Mouse (Mus musculus): ENCODE measurements around the gene Myl6. TPM values are rescaled to one million over a fixed set of nuclear protein-coding genes. Genes with fewer than 3 reads are reported as not detected.

The Myl6 gene
- total and polyA plus RNA-seq, 2 experiments from 2014 or later = 791 to 830 TPM

DNA sequence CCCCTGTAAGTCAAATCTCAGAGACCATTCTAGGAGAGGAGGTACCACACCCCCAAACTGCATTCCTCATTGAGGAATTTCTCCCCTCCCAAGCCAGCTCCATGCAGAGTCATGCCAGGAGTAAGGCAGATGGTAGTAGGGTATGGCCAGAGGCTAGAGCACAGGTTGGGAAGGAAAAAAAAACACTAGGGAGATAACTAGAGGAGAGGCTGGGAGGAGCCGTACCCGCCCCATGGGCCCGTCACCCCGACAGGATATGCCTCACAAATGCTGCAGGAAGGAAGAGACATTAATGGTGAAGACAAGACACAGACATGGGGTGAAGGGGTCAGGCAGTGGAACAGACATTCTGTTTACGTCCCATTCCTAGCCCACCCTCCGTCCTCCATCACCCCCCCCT is 2.5 kb downstream of the Myl6 start:
- Histone ChIP-seq H3K9ac (replicated peaks; ENCODE audit: low read depth, low read length) (peak overlapping the region; percentile 19; the same call in 1 of the 2 replicates), H3K27ac (ENCODE audit: low read depth) (peak overlapping the region; percentile 95), H3K4me3 (ENCODE audit: low read depth, low read length) (peak overlapping the region; percentile 79), H3K4me1 (ENCODE audit: control insufficient read depth, insufficient read depth) (peaks cover 41% of the 10 kb centered on the region), H3K36me3 (replicated peaks; ENCODE audit: control insufficient read depth, insufficient read depth, low read length) (peaks cover 52% of the 10 kb centered on the region), H3K4me2 (ENCODE audit: low read depth, low read length) (peak overlapping the region; percentile 82), H3K27me3 (ENCODE audit: control insufficient read depth, insufficient read depth, low read length) (no peaks in the 10 kb centered on the region), H3K9me3 (replicated peaks; ENCODE audit: control insufficient read depth, low read length) (no peaks in the 10 kb centered on the region)
- WGBS = 19% methylated on average over 6 of the region's 6 CpGs
- peak; percentile 46 for DNase-seq (ENCODE audit: low spot score)
- no peak for ATAC-seq (ENCODE audit: insufficient read depth, low read depth)
- TF ChIP-seq CTCF (IDR thresholded peaks at IDR 0.05; ENCODE audit: low read depth) (no peak), EP300 (IDR thresholded peaks at IDR 0.05; ENCODE audit: low read depth) (no peak)

DNA sequence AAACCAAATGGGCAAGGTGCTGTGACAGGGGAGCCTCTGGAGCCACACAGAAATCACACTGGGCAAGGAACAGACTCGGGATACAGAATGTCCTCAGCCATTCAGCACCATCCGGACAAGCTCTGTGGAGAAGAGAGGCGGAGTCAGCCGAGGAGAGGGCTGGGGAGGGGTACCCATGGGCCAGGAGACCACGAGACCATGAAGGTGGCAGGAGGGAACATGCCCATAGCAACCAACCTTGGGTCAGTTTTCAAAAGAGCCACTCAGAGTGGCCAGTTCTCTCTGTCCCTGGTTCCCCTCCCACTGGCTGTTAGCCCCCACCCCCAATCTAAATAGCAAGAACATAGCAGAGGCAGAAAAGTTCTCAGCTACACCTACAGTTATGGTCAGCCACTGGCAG is 3.0 kb downstream of the Myl6 start:
- 0 out of 2 replicates have a peak overlapping the region, but pooled peaks have one; percentile 19 for H3K9ac ChIP-seq (replicated peaks; ENCODE audit: low read depth, low read length)
- WGBS = 20% methylated on average over 5 of the region's 5 CpGs
- peak overlapping the region; percentile 95 for H3K27ac ChIP-seq (ENCODE audit: low read depth)
- DNase-seq (ENCODE audit: low spot score) = no peak
- H3K9me3 ChIP-seq (replicated peaks; ENCODE audit: control insufficient read depth, low read length) = no peaks in the 10 kb centered on the region
- H3K4me1 ChIP-seq (ENCODE audit: control insufficient read depth, insufficient read depth) = peaks cover 35% of the 10 kb centered on the region
- TF ChIP-seq CTCF (IDR thresholded peaks at IDR 0.05; ENCODE audit: low read depth) = no peak
- no peak for TF ChIP-seq EP300 (IDR thresholded peaks at IDR 0.05; ENCODE audit: low read depth)
- H3K36me3 ChIP-seq (replicated peaks; ENCODE audit: control insufficient read depth, insufficient read depth, low read length) = peaks cover 58% of the 10 kb centered on the region
- ATAC-seq (ENCODE audit: insufficient read depth, low read depth) = no peak
- H3K27me3 ChIP-seq (ENCODE audit: control insufficient read depth, insufficient read depth, low read length) = no peaks in the 10 kb centered on the region
- H3K4me2 ChIP-seq (ENCODE audit: low read depth, low read length) = peak overlapping the region; percentile 82
- peak overlapping the region; percentile 79; the same call in 1 of the 2 replicates for H3K4me3 ChIP-seq (ENCODE audit: low read depth, low read length)

DNA sequence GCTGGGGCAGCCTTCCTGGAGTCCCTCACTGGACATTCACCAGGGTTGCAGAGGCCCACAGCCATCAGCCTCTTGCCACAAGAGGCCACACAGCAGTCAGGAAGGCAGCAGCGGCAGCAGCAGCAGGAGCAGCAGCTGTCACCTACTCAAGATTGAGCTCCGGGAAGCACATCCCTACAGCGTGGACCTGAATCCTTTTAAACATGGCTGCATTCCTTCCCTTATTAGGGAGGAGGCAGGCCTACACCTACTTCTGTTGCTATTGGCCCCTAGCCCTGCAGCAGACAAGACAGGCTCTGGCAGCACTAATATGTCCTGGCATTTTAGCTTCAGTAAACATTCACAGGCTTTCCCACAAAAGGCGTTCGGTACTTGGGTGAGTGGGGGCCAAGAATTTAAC is 3.7 kb downstream of the Myl6 start:
- no peak for TF ChIP-seq CTCF (IDR thresholded peaks at IDR 0.05; ENCODE audit: low read depth)
- no peak; the same call in 1 of the 2 replicates for TF ChIP-seq EP300 (IDR thresholded peaks at IDR 0.05; ENCODE audit: low read depth)
- Histone ChIP-seq H3K27ac (ENCODE audit: low read depth) (peak overlapping the region; percentile 95), H3K9me3 (replicated peaks; ENCODE audit: control insufficient read depth, low read length) (no peaks in the 10 kb centered on the region), H3K4me2 (ENCODE audit: low read depth, low read length) (peak overlapping the region; percentile 82), H3K4me3 (ENCODE audit: low read depth, low read length) (no peak overlapping the region), H3K9ac (replicated peaks; ENCODE audit: low read depth, low read length) (no peak overlapping the region; the same call in 1 of the 2 replicates), H3K36me3 (replicated peaks; ENCODE audit: control insufficient read depth, insufficient read depth, low read length) (peaks cover 65% of the 10 kb centered on the region), H3K4me1 (ENCODE audit: control insufficient read depth, insufficient read depth) (peaks cover 29% of the 10 kb centered on the region), H3K27me3 (ENCODE audit: control insufficient read depth, insufficient read depth, low read length) (no peaks in the 10 kb centered on the region)
- peak; percentile 64 for DNase-seq (ENCODE audit: low spot score)
- peak; percentile 16 for ATAC-seq (ENCODE audit: insufficient read depth, low read depth)
- WGBS = 17% methylated on average over 5 of the region's 5 CpGs

DNA sequence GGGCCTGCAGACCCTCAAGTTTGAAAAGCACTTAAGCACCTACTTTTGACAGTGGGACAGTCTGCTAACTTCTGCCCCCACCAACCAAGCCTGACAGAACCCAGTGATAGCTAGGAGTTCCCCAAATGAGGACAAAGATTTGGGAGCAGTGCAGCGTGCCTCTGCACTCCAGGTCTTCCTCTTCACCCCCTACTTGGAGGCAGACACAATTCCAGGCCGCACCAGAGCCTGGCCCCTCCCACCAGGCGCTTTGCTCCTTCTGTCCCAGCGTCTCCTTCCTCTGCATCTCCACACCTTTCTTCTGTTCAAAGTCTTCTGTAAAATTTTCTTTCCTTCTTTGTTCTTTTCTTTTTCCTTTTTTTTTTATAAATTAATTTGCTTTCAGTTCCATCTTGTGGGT is 4.2 kb downstream of the Myl6 start:
- 18% methylated on average over 4 of the region's 4 CpGs for WGBS
- Histone ChIP-seq H3K27me3 (ENCODE audit: control insufficient read depth, insufficient read depth, low read length) (no peaks in the 10 kb centered on the region), H3K9ac (replicated peaks; ENCODE audit: low read depth, low read length) (0 out of 2 replicates have a peak overlapping the region, but pooled peaks have one; percentile 3), H3K4me3 (ENCODE audit: low read depth, low read length) (no peak overlapping the region), H3K27ac (ENCODE audit: low read depth) (peak overlapping the region; percentile 95), H3K4me2 (ENCODE audit: low read depth, low read length) (peak overlapping the region; percentile 13; the same call in 1 of the 2 replicates), H3K36me3 (replicated peaks; ENCODE audit: control insufficient read depth, insufficient read depth, low read length) (peaks cover 68% of the 10 kb centered on the region), H3K4me1 (ENCODE audit: control insufficient read depth, insufficient read depth) (peaks cover 25% of the 10 kb centered on the region), H3K9me3 (replicated peaks; ENCODE audit: control insufficient read depth, low read length) (no peaks in the 10 kb centered on the region)
- DNase-seq (ENCODE audit: low spot score) (no peak), ATAC-seq (ENCODE audit: insufficient read depth, low read depth) (no peak)
- TF ChIP-seq CTCF (IDR thresholded peaks at IDR 0.05; ENCODE audit: low read depth) (no peak), EP300 (IDR thresholded peaks at IDR 0.05; ENCODE audit: low read depth) (no peak)

DNA sequence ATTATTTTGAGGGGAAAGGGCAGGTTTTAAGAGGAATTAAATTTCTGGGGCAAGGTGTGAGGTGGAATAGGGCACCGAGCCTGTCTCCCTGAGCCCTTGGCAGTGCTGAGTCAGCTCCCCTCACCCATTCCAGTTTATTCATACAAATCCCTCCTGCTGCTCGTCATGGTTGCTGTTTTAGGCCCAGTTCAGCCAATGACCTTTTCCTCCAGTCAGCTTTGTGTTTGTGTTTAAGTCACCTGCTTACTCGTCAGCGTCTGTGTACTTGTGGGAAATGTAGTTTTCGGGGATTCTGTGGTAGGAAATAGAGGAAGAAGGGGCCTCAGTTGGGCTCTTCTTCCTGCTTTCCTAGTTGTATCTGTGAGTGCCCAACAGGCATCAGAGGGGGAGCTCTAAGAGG is 4.6 kb downstream of the Myl6 start:
- Histone ChIP-seq H3K4me2 (ENCODE audit: low read depth, low read length) (no peak overlapping the region), H3K4me3 (ENCODE audit: low read depth, low read length) (no peak overlapping the region), H3K9ac (replicated peaks; ENCODE audit: low read depth, low read length) (0 out of 2 replicates have a peak overlapping the region, but pooled peaks have one; percentile 3), H3K9me3 (replicated peaks; ENCODE audit: control insufficient read depth, low read length) (no peaks in the 10 kb centered on the region), H3K27ac (ENCODE audit: low read depth) (peak overlapping the region; percentile 95), H3K36me3 (replicated peaks; ENCODE audit: control insufficient read depth, insufficient read depth, low read length) (peaks cover 72% of the 10 kb centered on the region), H3K4me1 (ENCODE audit: control insufficient read depth, insufficient read depth) (peaks cover 24% of the 10 kb centered on the region), H3K27me3 (ENCODE audit: control insufficient read depth, insufficient read depth, low read length) (no peaks in the 10 kb centered on the region)
- WGBS = 34% methylated on average over 5 of the region's 5 CpGs
- no peak for ATAC-seq (ENCODE audit: insufficient read depth, low read depth)
- no peak for DNase-seq (ENCODE audit: low spot score)
- TF ChIP-seq CTCF (IDR thresholded peaks at IDR 0.05; ENCODE audit: low read depth) (no peak), EP300 (IDR thresholded peaks at IDR 0.05; ENCODE audit: low read depth) (no peak)

DNA sequence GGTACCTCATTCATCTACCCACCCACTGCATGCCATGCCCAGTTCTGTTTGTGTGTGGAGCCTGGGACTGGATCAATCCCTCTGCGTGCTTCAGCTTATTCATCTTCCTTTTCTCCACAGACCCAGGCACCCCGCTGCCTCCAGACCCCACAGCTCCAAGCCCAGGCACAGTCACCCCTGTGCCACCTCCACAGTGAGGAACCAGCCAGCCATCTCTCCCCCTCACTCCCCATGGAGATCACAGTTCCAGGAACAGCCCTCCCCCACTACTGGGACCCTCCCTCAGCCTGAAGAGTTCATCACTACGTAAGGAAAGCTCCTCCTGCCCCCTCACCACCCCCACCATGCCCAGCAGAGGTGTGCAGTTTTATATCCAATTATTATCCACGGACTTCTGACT is 5.2 kb downstream of the Myl6 start:
- TF ChIP-seq EP300 (IDR thresholded peaks at IDR 0.05; ENCODE audit: low read depth) (no peak), CTCF (IDR thresholded peaks at IDR 0.05; ENCODE audit: low read depth) (no peak)
- Histone ChIP-seq H3K4me1 (ENCODE audit: control insufficient read depth, insufficient read depth) (peaks cover 24% of the 10 kb centered on the region), H3K36me3 (replicated peaks; ENCODE audit: control insufficient read depth, insufficient read depth, low read length) (peaks cover 78% of the 10 kb centered on the region), H3K9ac (replicated peaks; ENCODE audit: low read depth, low read length) (no peak overlapping the region), H3K9me3 (replicated peaks; ENCODE audit: control insufficient read depth, low read length) (no peaks in the 10 kb centered on the region), H3K27me3 (ENCODE audit: control insufficient read depth, insufficient read depth, low read length) (no peaks in the 10 kb centered on the region), H3K4me2 (ENCODE audit: low read depth, low read length) (no peak overlapping the region), H3K4me3 (ENCODE audit: low read depth, low read length) (no peak overlapping the region), H3K27ac (ENCODE audit: low read depth) (peak overlapping the region; percentile 2)
- no peak for DNase-seq (ENCODE audit: low spot score)
- WGBS = 71% methylated on average over 4 of the region's 4 CpGs
- ATAC-seq (ENCODE audit: insufficient read depth, low read depth) = no peak

Measured in heart, postnatal 0 days (tissue).